Mouse (Mus musculus) bone marrow macrophage, adult 2 months (primary cell): ENCODE data around the gene Nf2.

Experiments
- CTCF ChIP-seq: IDR thresholded peaks from 2 replicates; pipeline ENCODE4 v1.5.1; 2012; ENCODE audit warnings: low read depth, mild to moderate bottlenecking, low read length, moderate library complexity
- POLR2A ChIP-seq: IDR thresholded peaks from 2 replicates; pipeline ENCODE4 v1.6.1; 2012; ENCODE audit warnings: mild to moderate bottlenecking, low read depth, low read length, borderline replicate concordance

- TF ChIP-seq CTCF (no peak), POLR2A (no peak)
These were observed 128.3 kb downstream of the Nf2 start for GRCm38 (mm10) chr11:4720900-4721580.
